Mouse (Mus musculus) urinary bladder, postnatal 36 days (tissue): ENCODE measurements around the gene Pi16.

Experiments
- DNase-seq, 2 experiments: peaks; one replicate each; pipeline ENCODE4 v3.0.0; 2022; ENCODE audit warnings: low spot score in 2 of 2, mixed read lengths in 1 of 2

Gene Pi16

DNA sequence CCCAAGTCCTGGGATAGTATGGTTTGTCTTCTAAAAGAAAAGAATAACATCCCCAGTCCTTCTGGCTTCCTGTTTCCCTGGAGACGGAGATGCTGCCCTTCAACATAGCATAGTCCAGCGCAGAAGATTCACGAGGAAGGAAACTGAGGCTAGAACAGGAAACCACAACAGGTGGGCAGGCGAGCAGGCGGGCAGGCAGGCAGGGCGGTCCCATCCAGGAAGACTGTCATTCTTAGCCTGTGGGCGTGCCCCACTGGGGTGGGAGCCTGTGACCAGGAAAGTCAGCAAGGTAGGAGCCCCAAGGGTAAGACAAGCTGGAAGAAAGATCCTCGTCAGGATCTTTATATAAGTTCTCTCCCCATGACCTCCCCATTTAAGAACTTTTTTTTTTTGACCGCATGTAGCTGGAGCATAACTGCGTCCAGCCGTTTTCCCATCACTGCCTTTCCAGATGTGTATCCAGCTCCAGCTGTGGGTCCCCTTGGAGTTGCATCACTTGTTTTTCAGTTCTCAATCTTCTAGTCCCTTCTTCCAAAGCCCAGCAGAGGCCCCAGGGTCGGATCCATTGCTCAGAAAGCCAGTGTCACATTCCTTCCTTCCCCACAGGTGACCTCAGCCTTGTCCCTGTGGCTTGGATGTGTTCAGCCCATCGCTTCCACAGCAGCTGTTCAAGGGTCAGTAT lies 13.0 kb upstream of the Pi16 start:
- DNase-seq = no peak

GRCm38 (mm10) chr17:29305058-29305806 lies 12.2 kb upstream of the Pi16 start:
- DNase-seq = no peak

DNA sequence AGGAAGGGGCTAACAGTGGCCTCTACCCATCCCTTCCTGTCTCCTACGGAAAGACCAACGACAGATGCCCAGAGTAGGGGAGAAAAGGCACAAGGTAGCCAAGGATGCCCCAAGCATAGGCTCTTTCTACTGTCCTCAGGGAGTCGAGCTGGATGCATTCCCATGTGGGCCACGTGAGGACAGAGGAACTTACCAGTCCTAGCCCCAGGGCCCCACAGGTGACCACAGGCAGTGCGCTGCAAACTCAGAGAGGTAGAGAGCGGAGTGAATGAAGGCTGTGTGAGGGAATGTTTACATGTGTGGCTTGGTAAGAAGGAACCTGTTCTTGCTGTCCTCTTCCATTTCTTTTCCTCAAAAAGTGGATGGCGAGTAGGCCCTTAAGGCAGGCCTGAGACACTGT lies 11.6 kb upstream of the Pi16 start:
- no peak for DNase-seq

- no peak for DNase-seq
Measured at GRCm38 (mm10) chr17:29310056-29310623, 7.3 kb upstream of the Pi16 start.

GRCm38 (mm10) chr17:29311602-29312001 lies 5.9 kb upstream of the Pi16 start:
- DNase-seq = no peak

- no peak for DNase-seq
Measured at GRCm38 (mm10) chr17:29312082-29312481, 5.4 kb upstream of the Pi16 start.

DNA sequence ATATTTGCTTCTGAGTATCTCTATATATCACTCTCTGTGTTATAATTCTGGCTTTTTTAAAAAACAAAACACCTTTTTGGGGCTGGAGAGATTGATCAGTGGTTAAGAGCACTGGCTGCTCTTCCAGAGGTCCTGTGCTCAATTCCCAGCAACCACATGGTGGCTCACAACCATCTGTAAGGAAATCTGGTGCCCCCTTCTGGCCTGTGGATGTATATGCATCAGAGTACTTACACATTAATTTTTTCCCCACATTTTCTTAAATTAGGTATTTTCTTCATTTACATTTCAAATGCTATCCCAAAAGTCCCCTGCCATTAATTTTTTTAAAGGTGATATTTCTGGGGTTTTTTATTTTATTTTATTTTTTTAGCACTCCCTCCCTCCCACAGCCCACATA lies 4.2 kb upstream of the Pi16 start:
- DNase-seq = no peak

- DNase-seq = no peak
Measured at GRCm38 (mm10) chr17:29315672-29316465, 1.6 kb upstream of the Pi16 start.

GRCm38 (mm10) chr17:29316891-29317290 lies 589 bp upstream of the Pi16 start:
- DNase-seq = no peak

DNA sequence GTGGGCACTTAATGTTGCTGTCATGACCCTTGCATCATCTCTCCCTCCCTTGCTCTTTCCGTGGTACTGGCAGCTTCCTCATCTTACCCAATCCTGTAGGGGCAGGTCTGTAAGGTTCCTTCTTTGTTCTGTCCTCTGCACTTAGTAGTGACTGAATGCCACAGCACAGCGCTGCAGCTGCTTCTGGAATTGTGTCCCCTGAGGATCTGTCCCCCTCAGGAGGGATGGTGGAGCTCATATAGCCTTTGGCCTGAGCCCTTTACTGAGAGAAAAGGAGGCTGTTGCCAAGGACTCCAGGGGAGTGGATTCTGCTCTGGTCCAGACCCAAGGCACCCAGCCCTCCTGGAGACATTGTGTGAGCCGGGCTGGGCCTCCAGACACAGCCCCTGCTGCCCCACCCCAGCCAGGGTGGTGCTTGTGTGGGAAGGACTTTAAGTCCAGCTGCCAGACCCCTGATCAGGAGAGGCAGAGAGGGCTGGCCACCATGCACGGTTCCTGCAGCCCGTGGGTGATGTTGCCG lies 1.3 kb downstream of the Pi16 start:
- DNase-seq = no peak

GRCm38 (mm10) chr17:29319476-29319875 lies 2.0 kb downstream of the Pi16 start:
- no peak for DNase-seq

GRCm38 (mm10) chr17:29319881-29320639 lies 2.6 kb downstream of the Pi16 start:
- no peak for DNase-seq

DNA sequence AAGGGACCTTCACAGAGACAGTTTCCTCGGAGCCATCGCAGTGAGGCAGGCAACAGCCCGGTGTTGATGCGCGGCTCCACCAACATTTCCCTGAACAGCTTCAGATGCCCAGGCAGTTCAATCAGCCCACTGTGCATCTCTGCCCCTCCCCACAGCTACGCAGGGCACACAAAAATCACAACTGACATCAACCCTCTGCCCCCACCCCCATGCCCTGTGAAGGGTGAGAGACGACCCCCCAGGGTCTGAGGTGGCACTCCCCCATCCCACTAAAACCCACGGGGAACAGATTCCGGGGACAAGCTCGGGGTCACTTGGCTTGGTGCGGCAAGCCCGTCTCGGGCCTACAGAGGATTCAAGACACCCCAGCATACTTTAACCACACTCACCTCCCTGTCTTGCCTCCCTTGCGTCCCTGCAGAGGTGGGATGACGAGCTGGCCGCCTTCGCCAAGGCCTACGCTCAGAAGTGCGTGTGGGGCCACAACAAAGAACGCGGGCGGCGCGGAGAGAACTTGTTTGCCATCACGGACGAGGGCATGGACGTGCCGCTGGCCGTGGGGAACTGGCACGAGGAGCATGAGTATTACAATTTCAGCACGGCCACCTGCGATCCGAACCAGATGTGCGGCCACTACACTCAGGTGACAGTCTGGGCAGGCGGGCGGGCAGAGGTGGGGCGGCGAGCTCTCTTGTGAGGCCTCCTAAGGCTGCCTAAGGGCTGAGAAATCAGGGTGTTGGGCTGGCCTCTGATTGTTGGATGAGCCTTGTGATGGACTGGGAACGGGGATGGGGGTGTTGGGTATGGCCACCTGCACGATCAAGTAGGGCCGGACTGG lies 4.5 kb downstream of the Pi16 start:
- DNase-seq = no peak

DNA sequence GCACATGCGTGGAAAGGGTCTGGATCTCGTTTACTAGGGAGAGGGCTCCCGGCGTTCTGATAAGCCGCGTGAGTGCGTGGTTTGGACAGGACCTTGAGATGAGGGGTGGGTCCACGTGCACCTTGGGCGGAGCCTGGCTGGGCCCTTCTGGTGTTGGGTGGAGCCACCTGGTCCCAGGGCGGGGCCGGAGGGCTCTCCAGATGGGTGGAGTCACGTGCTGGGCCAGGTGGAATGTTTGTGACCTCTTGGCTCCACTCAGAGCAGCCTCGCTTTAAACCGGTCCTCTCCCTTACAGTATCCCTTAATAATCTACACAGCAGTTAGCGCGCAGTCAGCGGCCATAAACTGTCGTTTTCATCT lies 5.1 kb downstream of the Pi16 start:
- DNase-seq = no peak

GRCm38 (mm10) chr17:29323625-29324024 lies 6.1 kb downstream of the Pi16 start:
- no peak for DNase-seq

- no peak for DNase-seq
Measured at GRCm38 (mm10) chr17:29325831-29326230, 8.4 kb downstream of the Pi16 start.

DNA sequence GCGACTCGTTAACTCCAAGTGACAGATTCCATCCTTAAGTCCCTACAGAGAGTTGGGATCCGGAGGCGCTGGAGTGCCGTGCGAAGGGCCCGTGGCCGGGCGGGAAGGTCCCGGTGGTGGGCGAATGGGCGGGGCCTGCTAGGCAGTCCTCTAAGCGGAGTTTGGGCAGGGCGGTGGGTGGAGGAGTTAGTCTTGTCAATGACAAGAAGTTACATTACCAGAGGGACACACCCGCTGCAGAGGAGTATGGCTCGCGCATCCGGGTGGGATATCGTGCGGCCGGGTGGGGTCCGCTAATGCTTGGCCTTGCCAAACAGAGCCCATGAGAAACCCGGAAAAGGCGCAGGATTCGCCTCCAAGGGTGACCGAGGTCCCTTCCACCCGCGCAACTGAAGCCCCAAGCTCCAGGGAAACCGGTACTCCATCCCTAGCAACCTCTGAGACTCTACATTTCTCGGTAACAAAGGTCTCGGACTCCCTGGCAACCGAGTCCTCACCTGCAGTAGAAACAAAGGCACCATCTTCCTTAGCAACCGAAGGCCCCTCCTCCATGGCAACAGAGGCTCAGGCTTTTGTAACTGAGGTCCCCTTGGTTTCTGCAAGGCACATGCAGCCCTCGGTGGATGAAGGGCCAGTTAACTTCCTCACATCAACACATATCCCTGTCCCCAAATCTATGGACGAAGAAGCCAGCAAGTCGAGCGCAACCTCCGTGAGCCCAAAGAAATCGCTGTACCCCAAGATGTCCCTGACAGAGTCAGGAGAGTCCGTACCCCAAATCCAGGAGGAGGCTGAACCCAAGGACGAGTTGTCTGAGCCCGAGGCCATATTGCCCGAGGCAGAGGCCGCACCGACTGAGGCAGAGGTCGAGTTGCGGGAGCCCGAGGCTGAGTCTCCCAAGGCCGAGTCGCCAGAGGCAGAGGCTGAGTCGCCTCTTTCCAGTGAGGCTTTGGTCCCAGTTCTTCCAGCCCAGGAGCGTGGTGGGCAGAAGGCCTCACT lies 9.3 kb downstream of the Pi16 start:
- DNase-seq = no peak

DNA sequence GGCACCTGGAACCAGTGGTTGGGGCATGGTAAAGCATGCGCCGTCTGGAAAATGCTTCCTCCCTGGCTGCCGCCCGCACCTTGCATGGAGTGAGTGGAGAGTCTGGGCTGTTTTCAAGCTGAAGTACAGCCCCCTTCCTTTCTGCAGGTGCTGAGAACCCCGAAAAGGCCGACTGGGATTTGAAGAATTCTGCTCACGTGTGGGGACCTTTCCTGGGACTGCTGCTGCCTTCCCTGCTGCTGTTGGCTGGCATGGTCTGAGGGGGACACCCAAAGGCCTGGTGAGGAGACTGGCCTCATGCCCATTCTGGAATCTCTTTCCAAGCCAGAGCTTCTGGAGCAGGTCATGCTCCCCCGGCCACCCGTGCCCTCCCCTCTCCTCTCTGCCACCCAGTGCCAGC lies 10.2 kb downstream of the Pi16 start:
- DNase-seq = no peak

- no peak for DNase-seq
Measured at GRCm38 (mm10) chr17:29330221-29330620, 12.7 kb downstream of the Pi16 start.
